Mouse (Mus musculus): ENCODE measurements around the gene Prkcb.

DNA sequence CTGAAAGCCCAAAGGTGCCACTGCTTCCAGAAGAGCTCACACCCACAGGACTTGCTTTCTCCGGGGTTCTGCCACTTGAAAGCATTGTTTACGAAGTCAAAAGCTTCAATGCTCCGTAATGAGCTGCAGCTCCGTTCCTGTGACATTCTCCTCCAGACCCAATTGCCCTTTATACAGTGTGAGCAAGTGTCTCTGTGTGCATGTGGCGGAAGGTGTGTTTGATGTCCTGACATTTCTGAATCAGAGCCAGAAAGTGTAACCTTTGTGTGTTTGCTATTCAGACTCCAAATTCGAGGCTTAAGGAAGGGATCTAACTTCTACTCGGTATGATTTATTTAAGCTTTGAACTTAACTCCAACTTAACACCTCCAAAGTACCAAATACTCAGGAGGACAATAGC lies 321.6 kb downstream of the Prkcb start:
- TF ChIP-seq CTCF (conservative IDR thresholded peaks at IDR 0.05; ENCODE audit: insufficient read depth, insufficient read length, low read depth, low read length) (no peak), POLR2A (IDR thresholded peaks at IDR 0.05; ENCODE audit: low read depth, low read length) (no peak)
